Mouse (Mus musculus) erythroblast, embryonic 14.5 days (primary cell): Measurements from ENCODE around the gene Shmt1.

Source experiments
- GATA1 ChIP-seq: IDR thresholded peaks from 2 replicates; pipeline ENCODE4 v1.6.1; 2012; ENCODE audit warnings: low read length, inconsistent platforms, mixed read lengths
- TAL1 ChIP-seq: IDR thresholded peaks from 3 replicates; pipeline ENCODE4 v1.6.1; 2012; ENCODE audit warnings: low read length, inconsistent platforms, mixed read lengths

GRCm38 (mm10) chr11:60774158-60774689, 37.3 kb downstream of the Shmt1 start:
- TF ChIP-seq TAL1 (no peak), GATA1 (no peak)
